In the genomic region with DNA sequence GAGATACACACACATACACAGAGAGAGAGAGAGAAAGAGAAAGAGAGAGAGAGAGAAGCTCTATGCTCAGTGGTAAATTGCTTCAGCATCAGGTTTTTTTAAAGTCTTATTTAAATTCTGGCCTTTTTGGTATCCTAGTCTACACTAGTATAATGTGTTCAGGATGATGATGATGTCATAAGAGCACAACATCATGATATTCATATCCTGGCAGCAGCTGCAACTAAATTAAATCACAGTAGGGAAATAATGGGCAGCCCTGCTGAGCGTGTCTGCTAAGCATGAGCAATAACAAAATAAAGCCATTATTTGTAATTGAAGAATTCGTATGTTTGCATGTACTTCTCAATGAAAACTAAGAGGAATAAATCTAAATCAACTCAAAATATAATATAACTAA, we compare ENCODE assay signal across 22 mouse cellular contexts.
DNase-seq lines count a peak whose midpoint lies in the region; ATAC-seq and TF ChIP-seq lines count a peak whose summit lies in the region.
"Had no signal": no experiment of that assay in that cellular context is flagged by ENCODE, and none has a peak within 500 bp of the region (broad histone marks: within the 10 kb centered on the region; RNA-seq: fewer than 3 reads in every experiment).

No protein-coding gene starts in this region.

- WGBS in forebrain, embryonic 13.5 days: 66% methylated on average over 2 of the region's 2 CpGs
- WGBS in forebrain, embryonic 10.5 days: 87% methylated on average over 2 of the region's 2 CpGs
- WGBS in midbrain, embryonic 16.5 days: 53% methylated on average over 2 of the region's 2 CpGs
- 83% methylated on average over 2 of the region's 2 CpGs for WGBS in midbrain, embryonic 10.5 days
- WGBS in midbrain, postnatal 0 days: 49% methylated on average over 2 of the region's 2 CpGs

- H3K27me3 ChIP-seq in forebrain, embryonic 13.5 days: no peaks in the 10 kb centered on the region
- H3K27me3 ChIP-seq in forebrain, embryonic 10.5 days (ENCODE audit: poor library complexity, severe bottlenecking): no peaks in the 10 kb centered on the region
- H3K27me3 ChIP-seq in midbrain, embryonic 16.5 days (ENCODE audit: control insufficient read depth, insufficient read depth, low read depth, low read length): no peaks in the 10 kb centered on the region
- no peaks in the 10 kb centered on the region for H3K27me3 ChIP-seq in midbrain, embryonic 10.5 days (ENCODE audit: low read depth, poor library complexity, severe bottlenecking)
- no peaks in the 10 kb centered on the region for H3K27me3 ChIP-seq in midbrain, postnatal 0 days (ENCODE audit: insufficient read depth, low read length)
- H3K27me3 ChIP-seq: heart, embryonic 15.5 days; intestine, embryonic 15.5 days had no signal

- H3K36me3 ChIP-seq in forebrain, embryonic 13.5 days (ENCODE audit: poor library complexity, severe bottlenecking): no peaks in the 10 kb centered on the region
- no peaks in the 10 kb centered on the region for H3K36me3 ChIP-seq in forebrain, embryonic 10.5 days (replicated peaks)
- H3K36me3 ChIP-seq in midbrain, embryonic 16.5 days (ENCODE audit: control insufficient read depth, insufficient read depth, low read length): no peaks in the 10 kb centered on the region
- no peaks in the 10 kb centered on the region for H3K36me3 ChIP-seq in midbrain, embryonic 10.5 days
- no peaks in the 10 kb centered on the region for H3K36me3 ChIP-seq in midbrain, postnatal 0 days (ENCODE audit: insufficient read depth, low read length)
- H3K36me3 ChIP-seq: heart, embryonic 15.5 days; intestine, embryonic 15.5 days had no signal

- DNase-seq in forebrain, embryonic 10.5 days (ENCODE audit: extremely low spot score, low spot score): no peak
- DNase-seq in midbrain, embryonic 10.5 days (ENCODE audit: low spot score): no peak
- DNase-seq in midbrain, postnatal 0 days (ENCODE audit: low spot score): peak; percentile 42
- no peak for DNase-seq in layer of hippocampus, adult 18-20 months (ENCODE audit: low spot score in 2 of 2)
- DNase-seq in layer of hippocampus, postnatal 10 days (ENCODE audit: low spot score in 2 of 2): no peak
- DNase-seq: adrenal gland, postnatal 36 days; cerebellum, adult 11 months; gastrocnemius, adult 2 months; heart, postnatal 4 days; kidney, adult 9 months; kidney, postnatal 14 days; layer of hippocampus, postnatal 36 days; lung, postnatal 4 days; right cerebral cortex, postnatal 14 days; thymus, adult 2 months; thymus, postnatal 4 days had no signal

- no peaks in the 10 kb centered on the region for H3K4me1 ChIP-seq in forebrain, embryonic 13.5 days
- no peaks in the 10 kb centered on the region for H3K4me1 ChIP-seq in forebrain, embryonic 10.5 days
- no peaks in the 10 kb centered on the region for H3K4me1 ChIP-seq in midbrain, embryonic 16.5 days (ENCODE audit: control insufficient read depth, insufficient read depth, low read length)
- no peaks in the 10 kb centered on the region for H3K4me1 ChIP-seq in midbrain, embryonic 10.5 days
- no peaks in the 10 kb centered on the region for H3K4me1 ChIP-seq in midbrain, postnatal 0 days (ENCODE audit: insufficient read depth, low read length)
- H3K4me1 ChIP-seq: heart, embryonic 15.5 days; intestine, embryonic 15.5 days had no signal

- H3K9ac ChIP-seq in forebrain, embryonic 13.5 days: no peak overlapping the region
- H3K9ac ChIP-seq in midbrain, embryonic 16.5 days (ENCODE audit: low read depth, low read length): no peak overlapping the region
- no peak overlapping the region for H3K9ac ChIP-seq in midbrain, postnatal 0 days (replicated peaks; ENCODE audit: low read length, poor library complexity, severe bottlenecking)
- H3K9ac ChIP-seq: heart, embryonic 15.5 days; intestine, embryonic 15.5 days had no signal

- H3K4me2 ChIP-seq in forebrain, embryonic 13.5 days: no peak overlapping the region
- H3K4me2 ChIP-seq in midbrain, embryonic 16.5 days (ENCODE audit: low read length): no peak overlapping the region
- no peak overlapping the region for H3K4me2 ChIP-seq in midbrain, postnatal 0 days (ENCODE audit: low read depth, low read length, poor library complexity, severe bottlenecking)
- H3K4me2 ChIP-seq: heart, embryonic 15.5 days; intestine, embryonic 15.5 days had no signal

- TF ChIP-seq CTCF in midbrain, postnatal 0 days (IDR thresholded peaks at IDR 0.05): no peak

- 0 out of 2 replicates have a peak, but pooled peaks have one; percentile 19 for ATAC-seq in forebrain, embryonic 13.5 days
- ATAC-seq in midbrain, embryonic 16.5 days: 0 out of 2 replicates have a peak, but pooled peaks have one; percentile 54
- no peak for ATAC-seq in midbrain, postnatal 0 days (ENCODE audit: low FRiP score)
- ATAC-seq: intestine, embryonic 15.5 days had no signal

- no peaks in the 10 kb centered on the region for H3K9me3 ChIP-seq in forebrain, embryonic 13.5 days (replicated peaks)
- H3K9me3 ChIP-seq in forebrain, embryonic 10.5 days: no peaks in the 10 kb centered on the region
- H3K9me3 ChIP-seq in midbrain, embryonic 16.5 days (replicated peaks; ENCODE audit: control insufficient read depth, low read length, poor library complexity, severe bottlenecking): no peaks in the 10 kb centered on the region
- no peaks in the 10 kb centered on the region for H3K9me3 ChIP-seq in midbrain, embryonic 10.5 days (replicated peaks)
- no peaks in the 10 kb centered on the region for H3K9me3 ChIP-seq in midbrain, postnatal 0 days (ENCODE audit: low read length)
- H3K9me3 ChIP-seq: heart, embryonic 15.5 days; intestine, embryonic 15.5 days had no signal

- H3K4me3 ChIP-seq in forebrain, embryonic 13.5 days: no peak overlapping the region
- H3K4me3 ChIP-seq in forebrain, embryonic 10.5 days: no peak overlapping the region
- no peak overlapping the region for H3K4me3 ChIP-seq in midbrain, embryonic 16.5 days (ENCODE audit: low read depth, low read length)
- H3K4me3 ChIP-seq in midbrain, embryonic 10.5 days: no peak overlapping the region
- no peak overlapping the region for H3K4me3 ChIP-seq in midbrain, postnatal 0 days (ENCODE audit: low read depth, low read length)
- H3K4me3 ChIP-seq: gastrocnemius, adult 2 months; heart, embryonic 15.5 days; intestine, embryonic 15.5 days; layer of hippocampus, adult 2 months had no signal

- H3K27ac ChIP-seq in forebrain, embryonic 13.5 days: no peak overlapping the region
- H3K27ac ChIP-seq in forebrain, embryonic 10.5 days: no peak overlapping the region
- H3K27ac ChIP-seq in midbrain, embryonic 16.5 days (ENCODE audit: low read length): no peak overlapping the region
- H3K27ac ChIP-seq in midbrain, embryonic 10.5 days (replicated peaks): no peak overlapping the region
- no peak overlapping the region for H3K27ac ChIP-seq in midbrain, postnatal 0 days (ENCODE audit: low read depth, low read length)
- H3K27ac ChIP-seq: gastrocnemius, adult 2 months; heart, embryonic 15.5 days; intestine, embryonic 15.5 days; layer of hippocampus, adult 2 months; stomach, postnatal 0 days had no signal
